Mouse (Mus musculus): ENCODE data around the gene Bri3. TPM values are rescaled to one million over a fixed set of nuclear protein-coding genes. Genes with fewer than 3 reads are reported as not detected.

Bri3 gene
- polyA plus RNA-seq, 1 experiment: 154 TPM

GRCm38 (mm10) chr5:144313335-144313734 lies 69.1 kb downstream of the Bri3 start:
- Histone ChIP-seq H3K4me1 (ENCODE audit: control insufficient read depth, insufficient read depth, insufficient read length, low read length) (peaks cover 37% of the 10 kb centered on the region), H3K36me3 (ENCODE audit: control insufficient read depth, insufficient read depth, low read length) (peaks cover 8% of the 10 kb centered on the region), H3K4me3 (ENCODE audit: low read depth, low read length) (no peak overlapping the region), H3K27ac (ENCODE audit: insufficient read depth, low read depth, low read length) (peak overlapping the region; percentile 95), H3K27me3 (ENCODE audit: control insufficient read depth, insufficient read depth, low read length) (no peaks in the 10 kb centered on the region)
- 15% methylated on average over 5 of the region's 5 CpGs for WGBS
- no peak for TF ChIP-seq POLR2A (IDR thresholded peaks at IDR 0.05; ENCODE audit: low read depth, low read length)
- no peak for TF ChIP-seq CTCF (IDR thresholded peaks at IDR 0.05; ENCODE audit: extremely low read depth, insufficient read length, insufficient replicate concordance, low read depth, low read length)

GRCm38 (mm10) chr5:144314731-144315494 lies 70.7 kb downstream of the Bri3 start:
- H3K27me3 ChIP-seq (ENCODE audit: control insufficient read depth, insufficient read depth, low read length): no peaks in the 10 kb centered on the region
- 33% methylated on average over 12 of the region's 12 CpGs for WGBS
- H3K4me3 ChIP-seq (ENCODE audit: low read depth, low read length): no peak overlapping the region
- peak overlapping the region; percentile 95 for H3K27ac ChIP-seq (ENCODE audit: insufficient read depth, low read depth, low read length)
- peaks cover 48% of the 10 kb centered on the region for H3K4me1 ChIP-seq (ENCODE audit: control insufficient read depth, insufficient read depth, insufficient read length, low read length)
- H3K36me3 ChIP-seq (ENCODE audit: control insufficient read depth, insufficient read depth, low read length): peaks cover 13% of the 10 kb centered on the region
- no peak for TF ChIP-seq POLR2A (IDR thresholded peaks at IDR 0.05; ENCODE audit: low read depth, low read length)
- no peak for TF ChIP-seq CTCF (IDR thresholded peaks at IDR 0.05; ENCODE audit: extremely low read depth, insufficient read length, insufficient replicate concordance, low read depth, low read length)

- no peak for TF ChIP-seq POLR2A (IDR thresholded peaks at IDR 0.05; ENCODE audit: low read depth, low read length)
- no peak for TF ChIP-seq CTCF (IDR thresholded peaks at IDR 0.05; ENCODE audit: extremely low read depth, insufficient read length, insufficient replicate concordance, low read depth, low read length)
- Histone ChIP-seq H3K36me3 (ENCODE audit: control insufficient read depth, insufficient read depth, low read length) (peaks cover 16% of the 10 kb centered on the region), H3K4me3 (ENCODE audit: low read depth, low read length) (no peak overlapping the region), H3K27me3 (ENCODE audit: control insufficient read depth, insufficient read depth, low read length) (no peaks in the 10 kb centered on the region), H3K4me1 (ENCODE audit: control insufficient read depth, insufficient read depth, insufficient read length, low read length) (peaks cover 53% of the 10 kb centered on the region), H3K27ac (ENCODE audit: insufficient read depth, low read depth, low read length) (peak overlapping the region; percentile 23; the same call in 1 of the 2 replicates)
- 20% methylated on average over 3 of the region's 3 CpGs for WGBS
Measured at GRCm38 (mm10) chr5:144316442-144316841, 72.2 kb downstream of the Bri3 start.

GRCm38 (mm10) chr5:144317426-144317825 lies 73.2 kb downstream of the Bri3 start:
- WGBS: 23% methylated on average over 8 of the region's 8 CpGs
- peak overlapping the region; percentile 89 for H3K27ac ChIP-seq (ENCODE audit: insufficient read depth, low read depth, low read length)
- no peak overlapping the region for H3K4me3 ChIP-seq (ENCODE audit: low read depth, low read length)
- TF ChIP-seq POLR2A (IDR thresholded peaks at IDR 0.05; ENCODE audit: low read depth, low read length) (no peak), CTCF (IDR thresholded peaks at IDR 0.05; ENCODE audit: extremely low read depth, insufficient read length, insufficient replicate concordance, low read depth, low read length) (no peak)
- H3K27me3 ChIP-seq (ENCODE audit: control insufficient read depth, insufficient read depth, low read length): no peaks in the 10 kb centered on the region
- H3K4me1 ChIP-seq (ENCODE audit: control insufficient read depth, insufficient read depth, insufficient read length, low read length): peaks cover 53% of the 10 kb centered on the region
- H3K36me3 ChIP-seq (ENCODE audit: control insufficient read depth, insufficient read depth, low read length): peaks cover 15% of the 10 kb centered on the region

- Histone ChIP-seq H3K4me3 (ENCODE audit: low read depth, low read length) (no peak overlapping the region), H3K27ac (ENCODE audit: insufficient read depth, low read depth, low read length) (peak overlapping the region; percentile 86), H3K4me1 (ENCODE audit: control insufficient read depth, insufficient read depth, insufficient read length, low read length) (peaks cover 53% of the 10 kb centered on the region), H3K36me3 (ENCODE audit: control insufficient read depth, insufficient read depth, low read length) (peaks cover 15% of the 10 kb centered on the region), H3K27me3 (ENCODE audit: control insufficient read depth, insufficient read depth, low read length) (no peaks in the 10 kb centered on the region)
- TF ChIP-seq POLR2A (IDR thresholded peaks at IDR 0.05; ENCODE audit: low read depth, low read length) (no peak), CTCF (IDR thresholded peaks at IDR 0.05; ENCODE audit: extremely low read depth, insufficient read length, insufficient replicate concordance, low read depth, low read length) (no peak)
- 26% methylated on average over 6 of the region's 6 CpGs for WGBS
Measured at GRCm38 (mm10) chr5:144318286-144318685, 74.0 kb downstream of the Bri3 start.

- peak overlapping the region; percentile 10 for H3K27ac ChIP-seq (ENCODE audit: insufficient read depth, low read depth, low read length)
- TF ChIP-seq CTCF (IDR thresholded peaks at IDR 0.05; ENCODE audit: extremely low read depth, insufficient read length, insufficient replicate concordance, low read depth, low read length) (no peak), POLR2A (IDR thresholded peaks at IDR 0.05; ENCODE audit: low read depth, low read length) (no peak)
- no peak overlapping the region for H3K4me3 ChIP-seq (ENCODE audit: low read depth, low read length)
- peaks cover 26% of the 10 kb centered on the region for H3K4me1 ChIP-seq (ENCODE audit: control insufficient read depth, insufficient read depth, insufficient read length, low read length)
- no peaks in the 10 kb centered on the region for H3K27me3 ChIP-seq (ENCODE audit: control insufficient read depth, insufficient read depth, low read length)
- peaks cover 16% of the 10 kb centered on the region for H3K36me3 ChIP-seq (ENCODE audit: control insufficient read depth, insufficient read depth, low read length)
- 23% methylated on average over 7 of the region's 7 CpGs for WGBS
Measured at GRCm38 (mm10) chr5:144321681-144322080, 77.4 kb downstream of the Bri3 start.

- H3K4me3 ChIP-seq (ENCODE audit: low read depth, low read length): no peak overlapping the region
- no peak for TF ChIP-seq CTCF (IDR thresholded peaks at IDR 0.05; ENCODE audit: extremely low read depth, insufficient read length, insufficient replicate concordance, low read depth, low read length)
- no peak for TF ChIP-seq POLR2A (IDR thresholded peaks at IDR 0.05; ENCODE audit: low read depth, low read length)
- no peaks in the 10 kb centered on the region for H3K27me3 ChIP-seq (ENCODE audit: control insufficient read depth, insufficient read depth, low read length)
- H3K27ac ChIP-seq (ENCODE audit: insufficient read depth, low read depth, low read length): peak overlapping the region; percentile 42
- peaks cover 23% of the 10 kb centered on the region for H3K4me1 ChIP-seq (ENCODE audit: control insufficient read depth, insufficient read depth, insufficient read length, low read length)
- peaks cover 15% of the 10 kb centered on the region for H3K36me3 ChIP-seq (ENCODE audit: control insufficient read depth, insufficient read depth, low read length)
- 70% methylated on average over 3 of the region's 3 CpGs for WGBS
Measured at GRCm38 (mm10) chr5:144322717-144323116, 78.5 kb downstream of the Bri3 start.

All from small intestine, adult 2 months (tissue).